Mouse (Mus musculus) granulocyte monocyte progenitor cell, adult 5-6 weeks (primary cell): ENCODE results near the gene Gramd1b. TPM values are rescaled to one million over a fixed set of nuclear protein-coding genes. Genes with fewer than 3 reads are reported as not detected.

Experiments used
- ATAC-seq: replicated peaks from 2 replicates; pipeline ENCODE4 v1.8.0; 2016; ENCODE audit warnings: mild to moderate bottlenecking, moderate TSS enrichment, inconsistent platforms; ENCODE audit not compliant: poor library complexity, severe bottlenecking
- total RNA-seq, 2 experiments: library from RNA; stranded (forward) in 1 of 2; stranded (reverse) in 1 of 2; fragments of 200-712, 200-1000 nt in 1 of 2; fragments of >200 nt in 1 of 2; fragmentation: Nextera tagmentation in 1 of 2; gene quantifications; 2 replicates each; pipeline ENCODE4 v1.2.3; 2014 to 2017

The Gramd1b gene
- total RNA-seq, 2 experiments from 2014 or later = 5.3 to 25.8 TPM

DNA sequence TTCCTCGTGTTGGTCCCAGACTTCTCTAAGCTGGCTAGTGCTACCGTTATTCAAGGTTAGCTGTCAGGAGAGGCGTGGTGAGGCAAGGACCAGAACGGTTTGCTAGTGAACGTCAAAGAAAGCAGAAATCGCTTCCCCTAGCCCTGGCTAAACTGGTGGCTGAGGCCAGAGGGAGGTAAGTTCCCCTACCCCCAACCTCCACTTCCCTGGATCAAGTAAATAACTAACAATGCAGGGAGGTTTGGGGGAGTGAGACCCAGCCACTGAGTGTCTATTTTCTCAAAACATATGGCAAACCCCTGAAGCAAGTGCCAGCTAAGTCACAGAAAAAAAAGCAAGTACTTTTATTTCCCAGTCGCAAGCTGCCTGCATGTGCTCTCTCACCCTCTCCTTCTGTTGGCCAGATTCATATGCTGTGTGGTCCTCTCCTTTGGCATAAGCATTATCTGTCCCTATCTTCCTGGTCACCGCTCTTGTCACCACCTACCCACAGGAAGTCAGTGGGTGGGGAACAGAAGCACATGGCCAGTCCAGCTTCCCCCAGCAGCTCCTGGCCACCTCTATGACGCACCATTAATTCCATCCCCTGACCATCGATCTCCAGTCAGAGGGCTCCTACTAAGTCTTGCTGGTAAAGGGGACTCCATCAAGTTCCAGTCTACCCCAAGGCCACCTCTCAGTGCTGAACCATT lies 186.2 kb downstream of the Gramd1b start:
- ATAC-seq = peak; percentile 48

GRCm38 (mm10) chr9:40343828-40344227 lies 187.4 kb downstream of the Gramd1b start:
- peak; percentile 65 for ATAC-seq

GRCm38 (mm10) chr9:40343053-40343652 lies 188.0 kb downstream of the Gramd1b start:
- ATAC-seq = 0 out of 2 replicates have a peak, but pooled peaks have one; percentile 18

- no peak for ATAC-seq
Observed at GRCm38 (mm10) chr9:40342101-40342500, 189.1 kb downstream of the Gramd1b start.

GRCm38 (mm10) chr9:40339578-40339977 lies 191.6 kb downstream of the Gramd1b start:
- ATAC-seq = no peak

DNA sequence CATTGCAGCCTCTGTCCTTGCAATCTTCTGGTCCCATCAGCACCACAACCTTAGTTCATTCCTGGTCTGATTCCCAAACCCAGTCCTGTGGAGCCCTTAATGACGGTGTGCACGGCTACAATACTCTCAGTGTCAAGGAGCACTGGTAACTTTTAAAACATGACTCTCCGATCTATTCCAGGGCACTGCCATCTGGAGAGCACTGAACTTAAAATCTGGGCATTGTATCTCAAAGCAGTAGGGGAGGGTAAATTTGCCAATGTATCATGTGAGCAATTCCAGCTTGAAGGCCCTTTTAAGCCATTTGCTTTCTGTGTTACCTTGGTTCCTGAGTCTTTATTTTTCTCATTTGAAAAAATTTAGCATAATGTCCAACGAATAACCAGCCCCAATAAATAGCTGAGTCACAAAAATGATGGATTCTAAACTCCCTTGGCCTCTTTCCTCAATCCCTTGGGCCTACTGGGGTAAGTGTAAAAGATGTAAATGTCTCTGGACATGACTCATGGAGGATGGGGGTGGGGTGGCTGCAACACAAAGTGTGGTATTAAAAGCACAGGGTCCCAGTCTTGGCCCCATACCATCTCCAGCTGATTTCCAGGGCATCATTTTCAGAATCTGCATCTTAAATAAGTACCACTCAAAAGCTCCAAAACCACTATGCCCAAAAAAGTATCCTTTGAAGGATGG lies 193.9 kb downstream of the Gramd1b start:
- ATAC-seq = no peak

DNA sequence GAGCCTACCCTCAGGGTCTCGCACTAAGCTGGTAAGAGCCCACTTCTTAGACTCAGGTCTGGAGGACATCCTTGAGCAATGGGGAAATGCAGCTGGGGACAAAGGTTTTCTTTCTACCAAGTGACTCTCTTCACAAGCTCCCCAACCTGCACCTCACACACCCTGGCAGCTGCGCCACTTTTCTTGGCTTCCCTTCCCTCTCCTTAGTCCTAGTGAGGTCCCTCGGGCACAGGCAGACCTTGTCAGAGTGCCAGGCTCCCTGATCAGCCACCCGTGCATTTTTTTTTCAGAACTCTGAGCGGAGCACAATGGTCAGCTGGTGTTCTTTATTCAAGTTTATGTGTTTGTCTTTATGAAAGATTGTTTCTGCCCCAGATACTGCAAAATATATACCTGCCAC lies 194.5 kb downstream of the Gramd1b start:
- ATAC-seq = no peak

GRCm38 (mm10) chr9:40334617-40335016 lies 196.6 kb downstream of the Gramd1b start:
- no peak for ATAC-seq

GRCm38 (mm10) chr9:40333649-40334396 lies 197.4 kb downstream of the Gramd1b start:
- peak; percentile 79 for ATAC-seq

GRCm38 (mm10) chr9:40332731-40333648 lies 198.2 kb downstream of the Gramd1b start:
- no peak for ATAC-seq

DNA sequence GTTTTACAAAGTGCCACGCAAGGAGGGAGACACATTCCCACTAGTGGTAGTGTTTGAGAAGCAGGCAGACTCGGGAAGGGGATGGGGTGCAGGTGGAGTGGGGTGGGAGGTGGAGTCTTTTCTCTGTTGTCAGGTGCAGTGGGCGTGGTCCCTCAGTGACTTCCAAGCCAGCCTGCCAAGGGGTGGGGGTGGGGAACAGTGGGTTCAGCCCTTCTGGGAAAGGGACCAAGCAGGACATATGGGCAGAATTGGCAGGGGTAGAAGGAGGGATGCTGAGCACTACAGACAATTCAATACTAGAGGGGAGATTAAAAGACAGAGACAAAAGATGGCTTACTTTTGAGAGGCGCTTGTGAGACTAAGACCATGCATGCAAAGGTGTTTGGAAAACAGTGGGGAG lies 198.9 kb downstream of the Gramd1b start:
- ATAC-seq = no peak

GRCm38 (mm10) chr9:40331411-40332286 lies 199.5 kb downstream of the Gramd1b start:
- ATAC-seq = no peak

DNA sequence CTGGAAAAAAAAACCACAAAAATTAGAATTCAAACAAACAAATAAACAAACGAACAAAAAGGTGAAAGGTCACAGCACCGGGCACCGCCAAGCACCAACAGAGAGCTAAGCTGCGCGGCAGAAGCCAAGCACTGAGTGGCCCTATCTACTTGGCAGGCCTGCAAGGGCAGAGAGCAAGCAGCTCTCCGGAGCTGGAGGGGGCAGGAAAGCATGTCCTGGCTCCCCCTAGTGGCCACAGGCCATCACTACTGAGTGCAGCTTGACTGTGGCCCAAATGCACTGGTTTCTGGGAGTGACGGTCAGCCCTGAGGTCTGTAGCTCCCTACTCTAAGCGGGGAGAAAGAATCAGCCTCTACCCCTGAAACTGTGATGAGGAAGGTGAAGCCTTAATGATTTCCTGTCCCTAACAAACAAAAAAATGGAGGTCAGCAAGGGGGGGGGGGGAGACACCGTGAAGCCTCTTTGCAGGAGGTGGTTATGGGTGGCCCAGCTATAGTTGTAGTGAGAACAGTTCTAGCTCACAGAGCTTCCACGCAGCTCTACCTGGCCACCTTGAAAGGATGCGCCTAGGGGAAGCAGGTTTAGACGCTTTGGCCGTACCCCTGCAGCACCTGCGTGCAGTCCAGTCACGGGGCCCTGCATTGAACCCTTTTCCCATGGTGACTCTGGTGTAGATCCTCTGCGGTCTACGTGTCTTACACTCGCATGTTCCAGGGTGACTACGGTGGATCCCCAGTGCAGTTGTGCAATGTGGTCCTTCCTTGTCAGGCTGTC lies 200.4 kb downstream of the Gramd1b start:
- peak; percentile 89 for ATAC-seq

DNA sequence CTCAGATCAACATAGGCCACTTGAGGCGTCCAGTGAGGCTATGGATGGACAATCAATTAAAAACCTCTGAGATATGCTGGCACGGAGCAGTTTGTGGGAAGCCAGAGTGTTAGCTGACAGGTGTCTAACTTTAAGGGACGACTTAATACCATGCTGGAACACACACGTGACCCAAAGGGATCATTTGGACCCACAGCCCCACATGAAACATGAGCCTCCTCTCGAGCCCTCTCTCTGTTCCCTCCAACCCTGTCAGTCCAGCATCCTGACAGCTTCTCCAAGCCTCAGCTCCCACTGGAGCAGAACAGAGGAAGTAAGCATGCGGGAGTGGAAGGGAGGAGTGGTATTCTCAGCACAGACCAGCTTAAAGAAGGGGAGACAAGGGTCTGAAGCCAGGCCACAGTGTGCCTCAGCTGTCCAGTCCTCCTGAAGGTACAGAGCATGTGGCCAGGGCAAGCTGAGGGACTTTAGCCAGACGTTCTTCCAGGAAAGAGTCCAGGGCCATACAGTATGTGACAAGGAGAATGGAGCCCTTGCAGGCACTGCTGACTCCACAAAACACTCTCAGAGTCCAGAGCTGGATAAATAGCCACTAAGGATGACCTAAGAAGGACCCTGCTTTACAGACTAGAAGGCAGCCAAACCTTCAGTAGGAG lies 204.8 kb downstream of the Gramd1b start:
- ATAC-seq = no peak

DNA sequence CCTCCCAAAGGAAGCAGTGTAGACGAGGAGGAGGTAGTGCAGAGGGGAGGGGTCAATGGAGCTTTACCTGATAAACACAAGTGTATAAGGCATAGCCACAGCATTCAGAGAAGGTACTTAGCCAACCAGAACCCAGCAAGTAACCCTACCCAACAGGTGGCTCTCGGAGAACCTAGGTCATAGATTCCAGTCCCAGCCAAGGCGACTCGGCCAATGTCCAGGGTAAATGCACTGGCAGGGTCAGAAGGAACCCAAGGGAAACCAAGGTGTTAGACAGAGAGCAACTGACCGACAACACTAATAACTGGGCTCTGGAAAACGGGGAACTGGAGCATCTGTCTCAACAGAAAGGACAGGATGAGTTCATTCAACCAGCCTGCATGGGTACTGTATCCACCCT lies 206.4 kb downstream of the Gramd1b start:
- ATAC-seq = no peak

GRCm38 (mm10) chr9:40324232-40324792 lies 206.9 kb downstream of the Gramd1b start:
- peak; percentile 59 for ATAC-seq

DNA sequence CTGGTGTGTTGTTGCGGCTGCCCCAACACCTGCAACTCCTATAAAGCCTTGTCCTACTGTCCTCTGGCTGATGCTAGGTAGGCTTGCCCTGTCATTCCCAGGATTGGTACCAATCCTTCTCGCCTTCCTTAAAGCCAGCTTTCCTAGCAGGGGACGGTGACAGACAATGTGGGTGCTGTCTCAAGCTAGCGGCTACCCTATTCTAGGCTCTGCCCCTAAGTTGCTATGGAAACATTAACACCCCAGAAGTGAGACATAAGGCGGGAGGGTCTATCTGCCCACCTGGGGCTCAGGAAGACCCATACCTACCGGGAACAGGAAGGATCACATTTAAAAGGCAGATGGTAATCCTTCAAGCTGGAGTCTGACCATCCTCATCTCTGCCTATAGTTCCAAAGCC lies 207.4 kb downstream of the Gramd1b start:
- no peak for ATAC-seq
